In the genomic region with DNA sequence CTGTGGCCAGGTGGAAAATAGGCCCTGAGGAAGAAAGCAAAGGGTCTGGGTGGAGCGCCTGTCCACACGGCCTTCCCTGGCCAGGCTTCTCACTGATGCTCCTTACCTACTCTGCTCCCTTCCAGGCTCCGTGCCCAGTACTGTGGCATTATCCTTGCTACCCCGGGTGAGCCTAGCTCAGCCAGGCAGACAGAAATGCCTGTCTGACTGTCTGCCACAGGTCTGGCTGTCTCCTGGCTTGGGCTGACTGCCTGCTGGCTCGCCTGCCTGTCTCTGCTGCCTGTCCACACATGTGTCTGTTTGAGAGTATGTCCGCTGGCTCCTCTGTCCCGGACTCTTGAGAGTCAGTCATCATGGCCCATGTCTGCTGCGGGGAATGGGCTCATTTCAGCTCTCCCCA, we compare ENCODE assay signal across 21 mouse cellular contexts. TPM values are rescaled to one million over a fixed set of nuclear protein-coding genes. Genes with fewer than 3 reads are reported as not detected.
DNase-seq lines count a peak whose midpoint lies in the region; ATAC-seq lines count a peak whose summit lies in the region.
"Had no signal": no experiment of that assay in that cellular context is flagged by ENCODE, and none has a peak within 500 bp of the region (broad histone marks: within the 10 kb centered on the region; RNA-seq: fewer than 3 reads in every experiment).

No protein-coding gene starts in this region.

- 80% methylated on average over 8 of the region's 8 CpGs for WGBS in heart, embryonic 12.5 days
- WGBS in intestine, embryonic 16.5 days = 83% methylated on average over 8 of the region's 8 CpGs

- H3K4me2 ChIP-seq in heart, embryonic 12.5 days = no peak overlapping the region
- H3K4me2 ChIP-seq in intestine, embryonic 16.5 days (ENCODE audit: low read depth, low read length) = no peak overlapping the region
- H3K4me2 ChIP-seq: heart, embryonic 15.5 days; hindbrain, embryonic 14.5 days; kidney, embryonic 15.5 days; limb, embryonic 12.5 days; liver, embryonic 12.5 days; neural tube, embryonic 13.5 days had no signal

- no peak for ATAC-seq in heart, embryonic 12.5 days (ENCODE audit: insufficient number of reproducible peaks, low FRiP score)
- ATAC-seq in intestine, embryonic 16.5 days = no peak
- ATAC-seq: intestine, postnatal 0 days; liver, embryonic 12.5 days had no signal

- H3K27me3 ChIP-seq in heart, embryonic 12.5 days (replicated peaks) = peaks cover 5% of the 10 kb centered on the region; the same call in 1 of the 2 replicates
- H3K27me3 ChIP-seq in intestine, embryonic 16.5 days (replicated peaks; ENCODE audit: control insufficient read depth, insufficient read depth, low read length) = no peaks in the 10 kb centered on the region
- H3K27me3 ChIP-seq: kidney, embryonic 15.5 days; limb, embryonic 12.5 days; liver, embryonic 12.5 days had no signal

- H3K27ac ChIP-seq in heart, embryonic 12.5 days (ENCODE audit: poor library complexity, severe bottlenecking) = no peak overlapping the region
- no peak overlapping the region for H3K27ac ChIP-seq in intestine, embryonic 16.5 days (ENCODE audit: low read length)
- H3K27ac ChIP-seq: embryonic facial prominence, embryonic 10.5 days; heart, embryonic 15.5 days; hindbrain, embryonic 14.5 days; kidney, embryonic 15.5 days; limb, embryonic 12.5 days; liver, embryonic 12.5 days; neural tube, embryonic 13.5 days had no signal

- H3K4me3 ChIP-seq in heart, embryonic 12.5 days = no peak overlapping the region
- no peak overlapping the region for H3K4me3 ChIP-seq in intestine, embryonic 16.5 days (ENCODE audit: low read length)
- H3K4me3 ChIP-seq: embryonic facial prominence, embryonic 10.5 days; heart, embryonic 15.5 days; kidney, embryonic 15.5 days; limb, embryonic 12.5 days; liver, embryonic 12.5 days; megakaryocyte, embryonic 14.5 days; neural tube, embryonic 13.5 days had no signal

- H3K36me3 ChIP-seq in heart, embryonic 12.5 days = no peaks in the 10 kb centered on the region
- no peaks in the 10 kb centered on the region for H3K36me3 ChIP-seq in intestine, embryonic 16.5 days (ENCODE audit: control insufficient read depth, insufficient read depth, low read length)
- H3K36me3 ChIP-seq: heart, embryonic 15.5 days; kidney, embryonic 15.5 days; limb, embryonic 12.5 days; liver, embryonic 12.5 days; neural tube, embryonic 13.5 days had no signal

- no peaks in the 10 kb centered on the region for H3K4me1 ChIP-seq in heart, embryonic 12.5 days (replicated peaks)
- H3K4me1 ChIP-seq in intestine, embryonic 16.5 days (ENCODE audit: control insufficient read depth, insufficient read depth, low read length) = no peaks in the 10 kb centered on the region
- H3K4me1 ChIP-seq: kidney, embryonic 15.5 days had no signal

- H3K9ac ChIP-seq in heart, embryonic 12.5 days = no peak overlapping the region
- no peak overlapping the region for H3K9ac ChIP-seq in intestine, embryonic 16.5 days (ENCODE audit: low read depth, low read length)
- H3K9ac ChIP-seq: heart, embryonic 15.5 days; hindbrain, embryonic 14.5 days; kidney, embryonic 15.5 days; limb, embryonic 12.5 days; liver, embryonic 12.5 days; neural tube, embryonic 13.5 days had no signal

- peak; percentile 42 for DNase-seq in heart, adult 8-10 months (ENCODE audit: low spot score)
- peak; percentile 70 for DNase-seq in brain, adult 2 months (ENCODE audit: low read depth, low spot score)
- peak; percentile 37 for DNase-seq in cerebellum, adult 11 months
- peak; percentile 75 to 92 for DNase-seq in cerebellum, postnatal 10 days
- DNase-seq in yolk sac, embryonic 10.5 days (ENCODE audit: low spot score) = no peak
- no peak for DNase-seq in layer of hippocampus, postnatal 36 days
- DNase-seq: gastrocnemius, postnatal 14 days; kidney, postnatal 4 days; layer of hippocampus, adult 9-11 months; lung, adult 2 months had no signal

- H3K9me3 ChIP-seq in heart, embryonic 12.5 days (replicated peaks) = no peaks in the 10 kb centered on the region
- H3K9me3 ChIP-seq in intestine, embryonic 16.5 days (ENCODE audit: control insufficient read depth, low read length) = no peaks in the 10 kb centered on the region
- H3K9me3 ChIP-seq: embryonic facial prominence, embryonic 10.5 days; heart, embryonic 15.5 days; kidney, embryonic 15.5 days; limb, embryonic 12.5 days; liver, embryonic 12.5 days; megakaryocyte, embryonic 14.5 days; neural tube, embryonic 13.5 days had no signal

RNA-seq across cellular contexts. Expression of a gene that starts 37.6 kb away (rescaled TPM):
- 1 to 10 TPM; 2.1 to 3.7 (median 3.2) TPM for total RNA-seq in heart, adult 8-10 months (2022)
- polyA plus RNA-seq in heart, embryonic 12.5 days (2016; fragmentation: Nextera tagmentation; extraction: Ambion mirVana) = 1.6 and 2.0 TPM in 2 replicates
- 10 to 100 TPM; 64.9 to 68.3 TPM for total RNA-seq in layer of hippocampus, postnatal 36 days (2021)
- polyA plus RNA-seq in intestine, embryonic 16.5 days (2015; fragmentation: Nextera tagmentation; extraction: Ambion mirVana) = 1.7 and 2.6 TPM in 2 replicates

RNA-seq across cellular contexts. Expression of a gene that starts 54.3 kb away (rescaled TPM):
- total RNA-seq in heart, adult 8-10 months (2022) = 1 to 10 TPM; 2.1 to 5.0 (median 2.9) TPM
- polyA plus RNA-seq in heart, embryonic 12.5 days (2016; fragmentation: Nextera tagmentation; extraction: Ambion mirVana) = 0.94 and 1.5 TPM in 2 replicates
- total RNA-seq in layer of hippocampus, postnatal 36 days (2021) = 10 to 100 TPM; 66.5 to 71.3 TPM
- polyA plus RNA-seq in intestine, embryonic 16.5 days (2015; fragmentation: Nextera tagmentation; extraction: Ambion mirVana) = 1.5 and 1.7 TPM in 2 replicates

Comparison
In these comparisons a context has a peak if more than half of its experiments do, and no peak if none do; other contexts are left out.
1. DNase-seq: peak in heart, adult 8-10 months (single experiment), brain, adult 2 months (single experiment), cerebellum, adult 11 months (single experiment) and cerebellum, postnatal 10 days (2 of 2); none in yolk sac, embryonic 10.5 days (single experiment) and layer of hippocampus, postnatal 36 days (0 of 2).
2. RNA of a gene that starts 37.6 kb away (total RNA-seq): 64.9 to 68.3 TPM in layer of hippocampus, postnatal 36 days; 2.1 to 3.7 TPM in heart, adult 8-10 months; every median in the first group is over 10 times any median in the second.
3. RNA of a gene that starts 54.3 kb away (total RNA-seq): 66.5 to 71.3 TPM in layer of hippocampus, postnatal 36 days; 2.1 to 5.0 TPM in heart, adult 8-10 months; every median in the first group is over 10 times any median in the second.